Mouse (Mus musculus): ENCODE data around the gene Creb3l2.
"Not testable (repeated sequence)": the region's sequence is repeated elsewhere in the genome, so short reads cannot be mapped to it uniquely, and the experiment has no call there.

Creb3l2 gene

DNA sequence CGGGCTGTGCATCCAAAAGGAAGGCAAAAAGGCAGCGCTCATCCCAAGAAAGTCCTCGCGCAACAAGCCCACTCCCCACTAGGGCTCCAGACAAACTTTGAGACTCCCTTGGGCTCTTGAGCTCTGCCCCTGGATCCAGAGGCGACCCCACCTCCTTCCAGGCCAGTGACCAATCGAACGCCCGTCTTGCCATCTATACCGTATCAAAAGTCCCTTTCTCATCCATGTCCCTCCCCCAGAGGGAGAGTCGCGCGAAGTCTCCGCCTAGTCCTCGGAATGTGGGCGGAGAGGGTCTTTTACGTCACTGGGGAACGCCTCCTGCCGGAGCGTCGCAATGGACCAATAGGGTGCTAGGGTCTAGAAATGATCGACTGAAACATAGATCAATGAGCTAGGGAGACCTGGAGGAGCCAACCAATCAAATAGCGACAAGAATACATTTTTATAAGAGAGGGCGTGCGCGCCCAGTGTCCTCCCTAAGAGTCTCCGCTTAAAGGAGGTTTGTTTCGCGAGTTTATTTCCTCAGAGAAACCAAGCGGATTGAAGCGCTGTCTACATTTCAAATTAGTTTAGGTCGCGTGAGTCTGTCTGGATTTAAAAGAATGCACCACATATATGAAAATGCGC lies at the start of gene Creb3l2:
Gene Creb3l2 (minus strand): TSS at position 106 of the 627 bp plus-strand sequence.
- peak; percentile 98 to 99 for DNase-seq

DNA sequence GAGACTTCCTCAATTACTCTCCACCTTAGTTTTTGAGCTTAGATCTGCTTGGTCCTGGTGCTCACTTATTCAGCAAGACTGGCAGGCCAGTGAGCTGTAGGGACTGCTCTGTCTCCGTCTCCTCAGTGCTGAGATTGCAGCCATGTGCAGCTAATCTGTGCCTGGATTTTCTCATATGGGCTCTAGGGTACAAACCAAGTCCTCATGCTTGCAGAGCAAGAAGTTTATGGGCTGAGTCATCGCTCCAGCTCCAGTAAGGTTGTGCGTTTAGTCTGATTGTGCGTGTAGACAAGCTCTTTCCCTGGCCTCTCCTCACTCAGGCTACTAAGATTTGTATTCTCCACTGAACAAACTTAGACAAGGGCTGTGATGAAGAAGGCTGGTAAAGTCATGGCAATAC lies 44.6 kb upstream of the Creb3l2 start:
- no peak for DNase-seq

DNA sequence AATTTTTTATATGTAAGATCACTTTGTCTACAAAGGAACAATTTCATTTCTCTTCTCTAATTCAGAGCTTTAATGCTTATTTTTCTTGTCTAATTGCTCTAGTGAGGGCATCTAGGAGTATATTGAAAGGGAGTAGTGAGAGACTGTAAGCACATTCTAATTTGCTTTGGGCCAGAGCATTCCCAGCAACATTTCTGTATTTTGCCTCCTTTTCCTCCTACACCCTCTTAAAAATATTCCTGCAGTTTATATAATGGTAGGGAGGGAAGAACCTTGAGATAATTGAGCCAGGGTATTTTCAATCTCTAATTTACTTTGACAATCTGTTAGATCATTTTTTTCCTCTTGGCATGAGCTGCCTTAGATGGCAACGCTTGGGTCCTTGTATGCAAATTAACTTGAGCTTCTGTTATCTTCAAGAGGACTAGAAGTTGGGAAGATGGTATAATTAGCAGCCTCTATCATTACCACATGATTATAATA lies 42.7 kb upstream of the Creb3l2 start:
- no peak for DNase-seq

DNA sequence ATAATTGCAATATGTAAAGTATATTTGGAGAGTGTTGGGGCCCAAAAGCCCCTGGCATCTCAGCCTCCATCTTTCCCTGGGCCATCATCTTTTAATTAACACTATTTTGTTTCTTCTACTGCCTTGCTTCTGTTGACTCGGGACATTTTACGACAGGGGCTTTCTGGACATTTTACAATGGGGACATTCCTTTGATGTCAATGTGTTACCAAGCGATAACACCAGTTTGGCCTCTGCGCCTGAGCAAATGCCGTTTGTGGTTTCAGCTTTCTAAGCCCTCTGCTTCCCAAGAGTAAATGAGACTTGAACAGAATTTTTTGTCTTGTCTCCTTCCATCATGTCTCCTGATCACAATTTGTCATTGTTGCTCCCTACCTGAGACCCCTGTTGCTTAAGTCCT lies 41.3 kb upstream of the Creb3l2 start:
- no peak for DNase-seq

DNA sequence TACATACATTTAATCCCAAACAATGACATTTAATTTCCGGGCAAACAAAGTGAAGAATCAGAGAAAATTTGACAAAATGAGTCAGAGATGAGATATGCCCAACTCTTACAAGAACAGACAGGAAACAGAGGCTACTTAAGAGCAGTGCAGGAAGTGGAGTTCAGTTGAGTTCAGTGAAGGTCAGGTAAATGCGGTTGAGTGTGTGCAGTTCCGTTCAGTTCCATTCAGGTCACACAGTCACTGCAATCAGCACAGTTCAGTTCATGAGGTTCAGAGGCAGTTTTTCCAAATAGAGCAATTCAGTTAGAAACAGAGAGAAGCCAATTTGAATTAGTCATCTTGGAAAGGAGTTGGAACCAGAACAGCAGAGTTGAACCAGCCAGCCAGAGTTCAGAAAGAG lies 39.2 kb upstream of the Creb3l2 start:
- DNase-seq = no peak

DNA sequence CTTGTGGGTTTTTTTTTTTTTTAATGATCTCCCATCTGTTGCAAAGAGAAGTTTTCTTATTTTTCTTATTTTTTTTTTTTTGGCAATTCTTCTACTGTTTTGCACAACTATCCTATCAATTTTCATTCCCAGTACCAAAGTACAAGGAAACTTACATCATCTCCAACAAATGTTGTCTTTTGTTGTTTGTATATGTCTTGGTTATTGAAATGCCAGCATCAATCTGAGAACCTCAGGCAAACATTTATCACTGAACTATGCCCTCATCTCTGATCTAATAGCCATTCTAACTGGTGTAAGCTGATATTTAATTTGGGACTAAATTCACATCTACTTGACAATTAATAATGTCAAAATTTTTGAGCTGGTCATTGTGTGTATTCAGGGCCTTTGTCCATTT lies 38.1 kb upstream of the Creb3l2 start:
- no peak for DNase-seq

DNA sequence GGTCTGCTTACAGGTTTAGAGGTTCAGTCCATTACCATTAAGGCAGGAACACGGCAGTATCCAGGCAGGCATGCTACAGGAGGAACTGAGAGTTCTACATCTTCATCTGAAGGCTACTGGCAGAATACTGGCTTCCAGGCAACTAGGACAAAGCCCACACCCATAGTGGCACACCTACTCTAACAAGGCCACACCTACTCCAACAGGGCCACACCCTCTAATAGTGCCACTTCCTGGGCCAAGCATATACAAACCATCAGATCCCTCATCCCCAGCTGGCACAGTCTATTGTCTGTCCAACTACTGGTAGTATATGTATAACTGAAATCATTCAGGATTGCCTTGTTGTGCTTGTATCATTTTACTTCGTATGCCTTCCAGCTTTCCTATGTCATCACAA lies 36.5 kb upstream of the Creb3l2 start:
- DNase-seq = no peak

DNA sequence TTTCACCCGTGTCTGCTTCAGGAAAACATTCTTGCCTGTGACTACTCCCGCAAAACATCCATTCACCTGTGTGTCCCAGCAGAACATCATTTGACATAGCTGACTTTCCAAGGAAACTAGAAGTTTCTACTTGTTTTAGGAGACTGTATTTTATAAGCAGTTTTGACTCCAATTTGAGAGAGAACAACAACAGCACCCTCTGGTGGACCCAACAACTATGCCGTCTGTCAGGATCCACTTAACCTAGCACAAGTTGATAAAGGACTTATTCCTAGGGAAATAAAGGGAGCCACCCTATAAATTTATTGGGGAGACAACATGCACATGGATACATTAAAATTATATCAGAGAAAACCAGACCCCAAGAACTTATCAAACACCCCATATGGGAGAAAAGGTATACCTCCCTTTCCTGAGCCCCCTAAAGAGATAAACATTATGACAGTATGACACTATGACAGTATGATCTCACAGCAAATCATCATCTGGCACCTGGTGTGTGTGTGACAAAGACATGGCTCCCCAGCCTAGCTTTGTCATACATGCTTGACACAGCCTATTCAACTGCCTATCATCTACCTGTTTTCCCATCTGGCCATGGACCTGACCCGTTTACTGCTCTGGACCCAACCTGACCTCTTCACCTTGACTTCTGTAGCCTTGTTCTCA lies 31.9 kb upstream of the Creb3l2 start:
- peak; percentile 24 to 62 for DNase-seq

DNA sequence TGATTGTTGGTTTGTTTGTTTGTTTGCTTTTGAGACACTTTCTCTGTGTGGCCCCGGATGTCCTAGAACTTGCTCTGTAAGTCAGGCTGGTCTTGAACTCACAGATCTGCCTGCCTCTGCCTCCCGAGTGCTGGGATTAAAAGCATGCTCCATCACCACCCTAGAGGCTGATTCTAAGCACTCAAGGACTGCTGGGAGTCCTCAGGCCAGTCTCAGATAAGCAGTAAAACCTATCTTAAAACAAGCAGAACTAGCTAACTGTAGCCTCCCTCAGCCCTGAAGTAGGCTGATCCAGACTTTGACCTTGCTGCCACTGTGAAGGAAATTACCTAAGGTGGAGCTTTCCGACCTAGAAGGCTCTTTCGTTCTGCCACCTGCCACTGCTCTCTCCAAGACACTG lies 28.3 kb upstream of the Creb3l2 start:
- no peak for DNase-seq

DNA sequence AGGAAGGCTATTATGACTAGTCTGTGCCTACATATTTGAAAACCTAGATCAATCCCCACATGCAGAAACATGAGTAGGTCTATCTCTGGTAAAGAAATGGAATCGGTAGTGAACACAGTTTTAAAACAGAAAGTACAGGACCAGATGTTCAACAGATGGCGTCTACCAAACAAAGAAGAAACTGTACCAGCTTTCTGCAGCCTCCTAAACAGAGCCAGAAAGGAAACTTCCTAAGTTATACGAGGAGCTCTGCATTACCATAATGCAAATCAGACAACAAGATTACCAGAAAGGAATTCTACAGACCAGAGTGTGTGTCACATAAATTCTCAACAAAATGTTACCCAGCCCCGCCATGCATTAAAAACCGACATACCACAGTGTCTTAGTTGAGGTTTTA lies 23.9 kb upstream of the Creb3l2 start:
- no peak for DNase-seq

DNA sequence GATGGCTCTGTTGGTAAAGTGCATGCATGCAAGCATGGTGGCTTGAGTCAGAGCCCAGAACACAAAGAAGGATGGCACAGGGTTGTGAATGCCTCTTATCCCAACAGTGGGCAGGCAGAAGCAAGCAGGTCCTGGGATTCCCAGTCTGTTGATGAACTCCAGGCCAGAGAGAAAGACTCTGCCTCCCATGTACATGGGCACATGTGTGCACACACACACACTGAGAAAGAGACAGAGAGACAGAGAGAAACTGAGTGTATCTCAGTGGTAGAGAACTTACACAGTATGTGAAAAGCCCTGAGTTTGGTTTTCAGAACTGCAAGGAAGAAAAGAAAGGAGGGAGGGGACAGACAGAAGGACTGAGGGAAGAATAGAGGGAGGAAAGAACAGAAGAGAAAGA lies 23.4 kb upstream of the Creb3l2 start:
- no peak for DNase-seq

DNA sequence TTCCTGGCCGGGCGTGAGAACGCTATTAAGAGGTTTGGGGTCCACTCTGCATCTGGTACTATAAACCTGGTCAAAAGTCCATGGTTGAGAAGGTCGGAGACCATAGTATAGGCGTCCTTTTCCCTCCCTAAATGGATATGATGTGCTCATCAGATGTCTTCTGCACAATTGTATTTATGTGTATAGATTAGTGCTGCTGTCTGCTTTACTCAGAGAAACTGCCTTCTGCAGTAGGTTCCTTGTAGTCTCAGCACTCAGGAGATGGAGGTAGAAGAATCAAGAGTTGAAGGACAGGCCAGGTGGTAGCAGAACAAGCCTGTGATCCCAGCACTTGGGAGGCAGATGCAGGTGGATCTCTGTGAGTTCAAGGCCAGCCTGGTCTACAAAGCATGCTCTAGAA lies 22.6 kb upstream of the Creb3l2 start:
- DNase-seq = no peak

DNA sequence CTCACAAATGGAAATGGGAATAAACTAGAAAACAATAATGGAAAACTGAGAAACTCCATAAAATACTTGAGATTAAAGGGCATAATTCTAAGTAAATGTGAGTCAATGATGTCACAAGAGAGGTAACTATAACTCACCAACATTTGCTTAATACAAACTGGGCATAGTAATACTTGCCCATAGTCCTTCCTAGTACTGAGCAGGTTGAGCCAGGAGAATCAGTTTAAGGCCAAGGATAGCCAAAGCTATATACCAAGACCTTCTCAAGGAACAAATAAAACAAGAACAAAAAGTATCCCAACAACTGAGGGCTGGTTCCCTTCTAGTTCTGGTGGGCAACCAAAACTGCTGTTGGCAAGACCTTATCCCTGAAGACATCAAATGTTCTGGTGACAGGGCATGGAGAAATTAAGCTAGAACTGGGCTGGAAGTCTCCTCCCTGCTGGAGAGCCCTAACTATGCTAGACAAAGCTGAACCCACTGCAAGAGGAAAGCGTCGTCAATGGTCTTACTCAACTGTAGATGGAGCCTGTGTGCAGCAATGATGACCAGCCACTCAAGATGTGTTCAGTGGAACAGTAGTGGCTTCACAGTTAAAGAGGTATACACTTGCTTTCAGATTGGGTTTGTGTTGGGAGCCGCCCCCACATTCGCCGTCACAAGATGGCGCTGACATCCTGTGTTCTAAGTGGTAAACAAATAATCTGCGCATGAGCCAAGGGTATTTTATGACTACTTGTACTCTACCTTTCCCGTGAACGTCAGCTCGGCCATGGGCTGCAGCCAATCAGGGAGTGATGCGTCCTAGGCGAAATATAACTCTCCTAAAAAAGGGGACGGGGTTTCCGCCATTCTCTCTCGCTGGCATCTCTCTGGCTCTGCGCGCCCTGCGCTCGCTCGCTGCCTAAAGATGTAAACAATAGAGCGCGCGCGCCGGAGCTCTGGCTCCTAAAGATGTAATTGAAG lies 21.9 kb upstream of the Creb3l2 start:
- DNase-seq = peak; percentile 75 to 77

DNA sequence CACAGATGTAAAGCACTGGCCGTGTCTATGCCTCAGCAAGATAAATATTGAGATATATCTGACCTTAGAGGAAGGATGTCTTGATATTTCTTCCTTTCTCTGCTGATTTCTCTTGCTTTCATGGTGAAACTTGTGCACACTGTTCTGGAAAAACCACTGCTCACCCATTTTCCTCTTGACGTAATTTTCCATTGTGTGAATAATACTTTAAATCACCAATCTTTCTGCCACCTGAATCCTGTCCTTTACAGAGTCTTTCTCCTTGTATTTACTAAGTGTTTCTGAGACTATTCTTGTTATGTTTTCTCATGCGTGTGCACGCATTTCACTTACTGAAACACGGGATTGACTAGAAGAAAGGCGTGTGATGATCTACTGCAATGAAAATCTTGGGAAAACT lies 18.7 kb upstream of the Creb3l2 start:
- no peak for DNase-seq

DNA sequence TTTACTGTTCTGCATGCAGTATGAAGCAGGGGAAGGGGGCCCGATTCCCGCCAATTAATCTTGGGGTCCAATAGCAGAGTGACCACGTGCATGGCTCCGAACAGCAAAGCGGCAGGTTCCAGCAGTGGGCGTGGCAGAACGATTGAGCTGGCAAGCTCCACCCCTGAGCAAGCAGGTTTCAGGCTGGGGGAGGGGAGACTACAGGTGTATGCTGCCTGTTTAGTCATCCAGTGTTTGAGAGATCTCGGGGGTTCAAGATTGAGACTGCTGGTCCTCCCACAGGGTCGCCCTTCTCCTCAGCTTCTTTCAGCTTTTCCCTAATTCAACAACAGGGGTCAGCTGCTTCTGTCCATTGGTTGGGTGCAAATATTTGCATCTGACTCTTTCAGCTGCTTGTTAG lies 17.7 kb upstream of the Creb3l2 start:
- not testable (repeated sequence) for DNase-seq

DNA sequence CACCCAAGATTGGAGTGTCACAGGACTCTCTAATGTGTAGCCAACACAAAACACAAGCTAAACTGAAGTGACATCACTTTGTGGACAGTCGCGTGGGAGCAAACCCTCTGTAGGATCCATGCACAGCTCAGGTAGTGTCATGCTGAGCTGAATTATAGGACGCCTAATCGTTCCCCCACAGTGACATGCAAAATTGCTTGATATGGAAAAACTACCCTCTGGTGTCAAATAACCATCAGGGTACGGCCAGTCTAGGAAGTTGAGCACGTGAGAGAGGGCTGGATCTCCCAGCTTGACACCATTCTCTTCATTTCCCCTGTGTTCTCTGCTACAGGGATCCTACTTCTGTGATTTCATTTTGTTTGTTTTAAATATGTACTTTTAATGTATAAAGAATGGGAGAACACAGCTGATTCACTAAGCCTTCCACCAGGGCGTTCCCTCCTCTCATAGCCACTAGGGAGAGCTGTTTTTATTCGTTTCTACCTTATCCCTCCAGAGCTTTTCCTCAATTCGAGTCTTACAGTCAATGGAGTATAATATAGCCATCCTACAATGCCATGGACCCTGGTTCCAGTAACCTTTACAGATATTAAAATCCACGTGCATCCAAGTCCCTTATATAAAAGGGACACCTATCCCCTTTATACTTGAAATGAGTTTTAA lies 16.2 kb upstream of the Creb3l2 start:
- DNase-seq = no peak

DNA sequence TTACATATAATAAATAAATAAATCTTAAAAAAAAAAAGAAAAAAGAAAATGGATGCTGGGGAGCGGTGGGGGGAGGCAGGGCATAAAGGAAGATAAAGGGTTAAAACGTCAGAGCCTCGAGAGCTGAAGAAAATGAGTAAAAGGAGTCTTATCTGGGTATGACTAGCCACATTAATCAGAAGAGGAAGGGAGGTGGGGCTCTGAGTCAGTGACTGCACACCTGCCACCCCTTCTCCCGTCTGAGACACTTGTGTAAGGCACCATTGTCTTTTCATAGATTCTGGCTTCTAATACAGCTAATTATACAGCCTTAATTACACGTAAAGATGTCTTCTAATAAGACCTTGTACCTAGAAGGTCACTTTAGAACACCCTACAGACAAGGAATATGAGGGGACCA lies 13.6 kb upstream of the Creb3l2 start:
- DNase-seq = no peak

DNA sequence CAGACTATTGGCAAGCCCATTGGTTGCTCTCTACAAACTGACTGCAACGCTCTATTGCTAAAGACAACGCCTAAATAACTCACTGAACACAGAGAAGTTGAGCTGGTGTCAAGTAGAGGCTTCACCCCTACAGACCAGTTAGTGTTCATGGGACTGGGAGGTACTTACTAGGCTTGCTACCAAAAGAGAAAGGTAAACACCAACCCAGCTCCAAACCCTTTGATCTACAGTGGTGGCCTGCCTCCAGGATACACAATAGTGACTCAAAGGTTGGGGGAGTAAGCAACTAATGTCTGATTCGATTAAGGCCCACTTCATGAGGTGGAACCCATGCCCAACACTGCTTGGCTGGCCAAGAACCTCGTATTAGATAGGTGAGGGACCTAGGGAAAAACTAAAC lies 11.1 kb upstream of the Creb3l2 start:
- DNase-seq = no peak

DNA sequence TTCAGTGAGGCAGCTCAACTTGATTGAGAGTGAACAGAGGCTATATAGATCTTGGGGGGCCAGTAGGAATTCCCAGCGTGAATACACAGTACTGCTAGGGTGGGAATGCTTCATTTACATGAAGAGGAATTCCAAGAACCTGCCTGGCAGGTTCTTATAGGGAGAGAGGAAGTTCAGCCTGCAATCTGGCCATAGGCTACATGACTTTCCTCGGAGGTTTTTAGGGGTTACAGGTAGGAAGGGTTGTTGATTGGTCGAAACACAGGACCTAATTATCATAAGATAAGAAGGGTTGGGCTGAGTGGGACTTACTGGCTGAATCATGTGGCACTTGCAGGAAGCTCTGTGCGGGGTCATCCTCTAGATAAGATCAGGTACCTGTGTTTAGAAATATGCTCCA lies 9.7 kb upstream of the Creb3l2 start:
- no peak for DNase-seq

DNA sequence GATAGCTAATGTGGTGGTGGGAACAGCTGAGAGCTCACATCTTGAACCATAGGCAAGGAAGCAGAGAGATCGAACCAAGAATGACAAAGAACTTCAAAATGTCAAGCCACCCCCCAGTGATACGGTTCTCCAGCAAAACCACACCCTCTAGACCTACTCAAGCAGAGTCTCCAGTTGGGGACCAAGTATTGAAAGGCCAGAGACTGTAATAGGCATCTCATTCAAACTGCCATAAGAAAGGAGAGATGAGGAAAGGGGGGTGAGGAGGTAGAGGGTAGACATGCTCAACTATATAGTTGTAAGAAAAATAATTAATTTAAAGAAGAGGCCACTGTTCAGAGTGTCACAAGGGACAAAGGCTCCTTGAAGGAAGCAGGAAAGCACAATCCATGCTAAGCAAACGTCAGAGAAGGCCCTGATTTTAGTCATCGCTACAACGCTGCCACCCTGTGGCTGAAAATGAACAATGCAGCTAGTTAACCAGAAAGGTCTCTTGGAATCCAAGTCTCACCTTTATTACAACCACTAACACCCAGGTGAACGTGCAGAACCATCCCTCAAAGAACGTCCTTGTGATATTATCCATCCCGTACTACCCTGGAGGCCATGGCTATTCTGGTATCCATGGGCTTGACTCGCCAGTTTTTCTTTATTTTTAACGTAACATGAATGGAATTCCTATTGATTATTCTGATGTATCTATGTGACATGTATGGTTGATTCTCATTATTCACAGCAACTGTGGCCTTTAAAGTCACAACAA lies 5.9 kb upstream of the Creb3l2 start:
- DNase-seq = peak in 1 of 2 experiments; percentile 85

DNA sequence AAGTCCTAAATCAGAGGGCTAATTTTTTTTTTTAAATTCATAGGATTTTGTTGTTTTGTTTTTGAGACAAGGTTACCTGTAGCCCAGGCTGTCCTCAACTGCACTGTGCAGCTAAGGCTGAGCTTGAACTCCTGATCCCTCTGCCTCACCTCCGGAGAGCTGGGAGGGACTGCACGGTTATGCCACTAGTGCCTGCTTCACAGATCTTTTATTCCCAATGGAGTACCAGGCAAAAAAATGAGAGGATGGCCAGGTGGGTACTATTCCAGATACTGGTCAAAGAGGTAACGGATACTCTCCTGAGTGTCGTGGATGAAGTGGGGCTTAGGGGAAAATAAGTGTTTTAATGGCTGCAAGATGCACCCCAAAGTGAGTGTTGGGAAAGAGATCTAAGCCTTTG lies 835 bp upstream of the Creb3l2 start:
- no peak for DNase-seq

Measured in kidney, adult 8-10 months (tissue).